Mouse (Mus musculus) brain, embryonic 14.5 days (tissue): Measurements from ENCODE around the gene Rpp40. TPM values are rescaled to one million over a fixed set of nuclear protein-coding genes. Genes with fewer than 3 reads are reported as not detected.

Experiments
- DNase-seq: peaks from one replicate; pipeline ENCODE4 v3.0.0-alpha.2; 2011; ENCODE audit warnings: low read depth
- CTCF ChIP-seq: fragments of 200-500 bp; IDR thresholded peaks from 2 replicates; pipeline ENCODE4 v1.5.1; 2012; ENCODE audit warnings: inconsistent platforms, mild to moderate bottlenecking, moderate library complexity, borderline replicate concordance; ENCODE audit not compliant: insufficient read depth, insufficient read length; ENCODE audit errors: extremely low read depth
- POLR2A ChIP-seq: fragments of 200-500 bp; IDR thresholded peaks from 2 replicates; pipeline ENCODE4 v1.6.1; 2012; ENCODE audit warnings: mild to moderate bottlenecking, inconsistent platforms, borderline replicate concordance; ENCODE audit not compliant: poor library complexity, insufficient read depth, insufficient read length, severe bottlenecking; ENCODE audit errors: extremely low read depth
- polyA plus RNA-seq: library from polyadenylated mRNA; depleted of rRNA; stranded (reverse); fragments of >200 nt; gene quantifications from 2 replicates; pipeline ENCODE4 v1.2.3, GENCODE M21; 2012

Gene Rpp40
- polyA plus RNA-seq, 1 experiment, result 4.2 TPM

- TF ChIP-seq POLR2A, result no peak
- TF ChIP-seq CTCF, result peak; percentile 61
- DNase-seq, result peak; percentile 57
Measured at GRCm38 (mm10) chr13:35886121-35886725, 19.9 kb downstream of the Rpp40 start.

- peak; percentile 76 for DNase-seq
- TF ChIP-seq CTCF (no peak), POLR2A (no peak)
Measured at GRCm38 (mm10) chr13:35880555-35881046, 25.6 kb downstream of the Rpp40 start.

DNA sequence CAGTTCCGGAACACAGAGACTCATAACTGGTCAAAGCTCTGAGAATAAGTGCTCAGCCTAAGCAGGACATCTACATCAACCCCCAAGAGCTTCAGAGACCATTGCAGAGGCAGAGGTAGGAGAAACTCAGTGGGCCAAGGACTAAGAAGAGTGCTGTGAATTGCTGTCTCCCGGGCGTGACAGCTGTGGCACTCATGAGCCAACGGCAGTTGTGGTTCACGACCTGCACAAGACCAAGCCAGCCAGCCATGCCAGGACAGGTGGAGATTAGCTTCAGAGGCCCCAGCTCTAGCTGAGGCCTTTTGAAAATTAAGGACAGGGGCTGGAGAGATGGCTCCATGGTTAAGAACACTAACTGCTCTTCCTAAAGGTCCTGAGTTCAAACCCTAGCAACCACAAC is 26.6 kb downstream of the Rpp40 start:
- TF ChIP-seq CTCF (no peak), POLR2A (no peak)
- DNase-seq, result no peak

DNA sequence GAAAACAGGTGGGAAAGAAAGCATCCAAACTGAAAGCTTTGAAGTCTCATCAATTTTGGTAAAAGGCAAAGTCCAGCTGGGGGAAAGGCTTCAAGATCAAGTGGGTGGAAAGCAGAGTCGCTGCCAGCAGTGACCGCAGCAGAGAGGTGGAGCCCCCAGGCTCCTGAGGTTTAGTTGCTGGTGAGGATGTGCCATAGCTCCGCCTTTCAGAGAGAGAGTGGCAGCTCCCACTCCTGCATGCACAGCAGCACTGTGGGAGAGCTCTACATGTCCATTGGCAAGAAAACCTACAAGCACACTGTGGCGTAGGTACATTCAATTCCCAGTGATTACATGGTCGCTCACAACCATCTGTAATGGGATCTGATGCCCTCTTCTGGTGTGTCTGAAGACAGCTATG is 27.1 kb downstream of the Rpp40 start:
- no peak for DNase-seq
- TF ChIP-seq CTCF, result no peak
- TF ChIP-seq POLR2A, result no peak

DNA sequence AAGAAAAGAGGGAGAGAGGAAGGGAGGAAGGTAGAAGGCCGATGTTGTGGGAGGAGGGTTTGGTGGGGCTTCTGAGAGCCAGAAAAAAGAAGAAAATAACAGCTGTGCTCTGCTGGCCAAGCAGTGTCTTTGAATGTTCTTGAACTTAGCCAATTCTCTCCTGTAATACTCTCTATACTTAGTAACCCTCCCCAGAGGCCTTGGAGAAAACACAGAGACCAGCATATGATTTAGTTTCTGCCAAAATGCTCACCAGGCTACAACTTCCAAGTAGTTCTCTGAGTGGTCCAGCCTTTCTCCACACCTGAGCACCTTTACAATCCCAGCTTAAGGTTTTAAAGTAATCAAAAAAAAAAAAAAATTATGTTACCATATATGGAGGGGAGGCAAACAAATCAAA is 27.9 kb downstream of the Rpp40 start:
- no peak for DNase-seq
- TF ChIP-seq POLR2A (no peak), CTCF (no peak)

GRCm38 (mm10) chr13:35875396-35875795 is 30.8 kb downstream of the Rpp40 start:
- DNase-seq, result no peak
- TF ChIP-seq CTCF (no peak), POLR2A (no peak)

DNA sequence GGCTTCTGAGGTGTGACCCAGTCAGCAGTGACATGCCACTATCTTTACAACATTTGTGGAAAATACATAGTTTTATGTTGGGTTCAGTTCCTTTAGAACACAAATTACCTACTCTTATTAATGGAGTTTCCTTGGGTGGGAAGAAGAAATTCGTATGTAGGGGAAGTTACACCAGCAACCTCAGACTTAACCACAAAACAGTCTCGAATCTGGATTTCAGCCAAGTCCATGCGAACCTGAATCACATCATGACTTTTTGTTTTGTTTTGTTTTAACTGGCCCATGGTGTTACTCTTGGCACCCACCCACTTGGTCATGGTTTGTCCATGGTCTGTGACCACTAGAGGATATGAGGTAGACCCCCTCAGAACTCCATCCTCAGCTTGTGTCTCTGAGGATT is 35.1 kb downstream of the Rpp40 start:
- TF ChIP-seq POLR2A, result no peak
- TF ChIP-seq CTCF, result no peak
- no peak for DNase-seq

GRCm38 (mm10) chr13:35870659-35871058 is 35.5 kb downstream of the Rpp40 start:
- TF ChIP-seq POLR2A, result no peak
- no peak for TF ChIP-seq CTCF

DNA sequence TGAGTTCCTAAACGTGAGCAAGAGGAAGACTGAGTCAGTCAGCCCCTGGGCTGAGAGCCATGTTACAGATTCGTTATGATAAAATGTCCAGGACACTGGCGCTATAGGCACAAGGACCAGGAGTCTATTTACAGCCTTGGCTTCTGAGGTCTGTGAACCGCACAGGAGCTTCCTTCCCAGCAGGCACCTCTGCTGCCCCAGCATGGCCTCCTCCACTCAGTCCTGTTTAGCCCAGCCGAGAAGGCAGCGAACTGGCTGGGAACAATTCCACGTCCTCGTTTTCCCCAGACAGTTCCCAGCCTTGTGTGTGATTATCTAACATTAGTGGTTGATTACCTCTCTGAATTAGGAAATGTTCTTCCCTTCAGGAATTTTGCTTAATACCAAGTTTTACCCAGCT is 45.2 kb downstream of the Rpp40 start:
- TF ChIP-seq CTCF (no peak), POLR2A (no peak)
- no peak for DNase-seq

More at GRCm38 (mm10) chr13:35870659-35871058, 35.5 kb downstream of the Rpp40 start:
- no peak for DNase-seq

DNA sequence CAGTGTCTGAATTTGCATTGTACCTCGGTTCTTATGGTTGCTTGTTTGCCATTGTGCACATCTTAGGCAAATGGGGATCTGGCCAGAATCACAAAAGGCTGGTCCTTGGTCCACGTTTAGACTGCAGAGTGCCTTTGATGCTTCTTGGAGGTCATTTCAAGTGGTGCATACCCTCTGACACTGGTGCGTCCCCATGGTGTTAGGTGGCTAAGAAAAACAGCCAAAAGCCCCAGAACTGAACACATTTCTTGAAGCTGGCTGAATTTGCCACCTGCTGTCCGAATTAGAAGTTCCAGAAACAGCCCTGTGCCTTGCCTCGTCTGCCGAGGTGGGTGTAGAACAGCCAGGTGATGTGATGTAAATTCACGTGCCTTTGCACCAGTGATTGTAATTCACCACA is 48.7 kb downstream of the Rpp40 start:
- no peak for DNase-seq
- no peak for TF ChIP-seq CTCF
- no peak for TF ChIP-seq POLR2A

- no peak for DNase-seq
- no peak for TF ChIP-seq CTCF
- no peak for TF ChIP-seq POLR2A
Measured at GRCm38 (mm10) chr13:35852851-35853575, 53.1 kb downstream of the Rpp40 start.

GRCm38 (mm10) chr13:35851581-35851980 is 54.6 kb downstream of the Rpp40 start:
- no peak for DNase-seq

More at GRCm38 (mm10) chr13:35851581-35851980, 54.6 kb downstream of the Rpp40 start:
- TF ChIP-seq POLR2A, result no peak
- TF ChIP-seq CTCF, result no peak
